Mouse (Mus musculus) heart, adult 2 months (tissue): ENCODE measurements around the gene Cetn2. TPM values are rescaled to one million over a fixed set of nuclear protein-coding genes. Genes with fewer than 3 reads are reported as not detected.

Experiments
- DNase-seq, 2 experiments: peaks; one replicate each; pipeline ENCODE4 v3.0.0; 2021
- H3K27ac ChIP-seq: fragments of 200-600 bp; 2 replicates; pipeline ENCODE4 v1.8.1; 2022
- H3K27me3 ChIP-seq: fragments of 200-500 bp; 2 replicates; pipeline ENCODE4 v1.6.1; 2012; ENCODE audit warnings: mild to moderate bottlenecking, low read length, inconsistent platforms, mixed read lengths; ENCODE audit not compliant: control insufficient read depth, insufficient read depth
- H3K36me3 ChIP-seq: fragments of 200-500 bp; 2 replicates; pipeline ENCODE4 v1.6.1; 2012; ENCODE audit warnings: low read length, inconsistent platforms; ENCODE audit not compliant: control insufficient read depth, insufficient read depth
- H3K4me1 ChIP-seq: fragments of 200-500 bp; 2 replicates; pipeline ENCODE4 v1.6.1; 2011; ENCODE audit warnings: low read length; ENCODE audit not compliant: control insufficient read depth, insufficient read depth
- H3K4me3 ChIP-seq: fragments of 200-600 bp; 2 replicates; pipeline ENCODE4 v1.8.1; 2022
- H3K79me2 ChIP-seq: fragments of 200-500 bp; replicated peaks from 2 replicates; pipeline ENCODE4 v1.6.1; 2012; ENCODE audit warnings: mild to moderate bottlenecking, inconsistent platforms, low read length, moderate library complexity, mixed read lengths; ENCODE audit not compliant: control insufficient read depth, insufficient read depth
- H3K9ac ChIP-seq: fragments of 200-500 bp; 2 replicates; pipeline ENCODE4 v1.6.1; 2012; ENCODE audit warnings: low read depth, mild to moderate bottlenecking, control low read depth, inconsistent platforms, low read length, mixed read lengths
- CTCF ChIP-seq: fragments of 200-600 bp; IDR thresholded peaks from 2 replicates; pipeline ENCODE4 v1.8.1; 2022; ENCODE audit warnings: antibody characterized with exemption, mild to moderate bottlenecking, moderate library complexity
- EP300 ChIP-seq: fragments of 200-500 bp; IDR thresholded peaks from 2 replicates; pipeline ENCODE4 v1.6.1; 2011; ENCODE audit warnings: low read depth, low read length, control low read depth; ENCODE audit not compliant: insufficient read depth
- POLR2A ChIP-seq: fragments of 200-500 bp; IDR thresholded peaks from 2 replicates; pipeline ENCODE4 v1.6.1; 2011; ENCODE audit warnings: mild to moderate bottlenecking, low read depth, low read length, control low read depth; ENCODE audit not compliant: insufficient read depth
- WGBS: fragments of 180-500 bp; shearing (Covaris S2); methylation state at CpG from one replicate; pipeline ENCODE4 v1.1.7; 2018; 5-methylcytosine and 5-hydroxymethylcytosine counted together
- intact Hi-C: fragments of 180-260 bp; cut with DNase I; formaldehyde crosslinking; loops from one replicate; pipeline ENCODE4 v1.15.1; 2025
- long read RNA-seq: library from polyadenylated mRNA; stranded (forward); transcript quantifications from one replicate; pipeline ENCODE4 v2.0.0, GENCODE M21; 2021
- polyA plus RNA-seq: library from polyadenylated mRNA; depleted of rRNA; stranded (reverse); fragments of >200 nt; gene quantifications from 2 replicates; pipeline ENCODE4 v1.2.3, GENCODE M21; 2012; rRNA removed
- total RNA-seq, 2 experiments: library from RNA; stranded (reverse); gene quantifications; 2 replicates each; pipeline ENCODE4 v1.2.3; 2021

The Cetn2 gene
- 10 to 100 TPM; 25.9 to 31.5 TPM for total RNA-seq
- 9.4 and 14.9 TPM in 2 replicates for polyA plus RNA-seq
- long read RNA-seq, transcript Cetn2-203 (5 exons, 1,286 nt), result major isoform, 35 of 41 reads
- long read RNA-seq, partial matches to known transcripts, result 3 of 41 reads
- long read RNA-seq, other reads (novel, unspliced or antisense), result 2 of 41 reads

DNA sequence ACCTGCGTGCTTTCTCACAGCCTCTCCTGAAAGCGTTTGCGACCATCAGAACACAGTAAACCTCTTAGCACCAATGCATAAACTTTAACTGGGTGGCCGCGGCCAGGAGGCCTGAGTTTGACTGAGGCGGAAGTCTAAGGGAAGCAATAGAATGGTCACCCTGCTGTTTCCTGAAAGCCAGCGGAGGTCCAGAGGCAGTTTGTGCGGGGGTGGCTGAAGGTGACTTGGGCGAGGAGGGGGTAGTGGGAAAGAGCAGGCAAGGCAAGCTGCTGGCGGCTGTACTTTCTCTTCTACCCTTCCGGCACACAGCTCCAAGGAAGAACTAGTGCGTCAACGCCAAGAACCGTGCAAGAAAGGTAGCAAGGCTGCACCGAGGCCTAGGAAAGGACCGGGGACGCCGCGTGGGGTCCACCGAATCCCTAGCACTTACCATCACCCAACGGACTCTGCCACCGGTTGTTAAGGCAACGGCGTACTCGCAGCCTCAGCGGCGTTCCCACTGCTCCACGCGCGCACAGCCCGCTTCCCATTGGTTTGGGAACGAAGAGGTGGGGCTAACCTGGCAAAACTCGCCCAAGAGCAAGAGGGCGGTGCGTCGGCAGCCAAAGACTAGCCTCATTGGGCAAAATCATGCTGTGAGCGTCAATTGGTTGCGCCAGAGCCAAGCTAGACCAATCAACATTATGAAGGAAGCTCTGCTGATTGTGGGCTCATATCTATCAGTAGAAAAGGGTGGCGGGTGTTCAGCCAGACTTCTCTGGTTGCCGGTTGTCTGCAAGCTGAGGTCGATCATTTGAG is at the start of gene Cetn2, which contains the start of gene Nsdhl:
Gene Cetn2 (minus strand): TSS at position 528 of the 798 bp plus-strand sequence.
Gene Nsdhl (plus strand): TSS at position 674 of the 798 bp plus-strand sequence.
- no peaks in the 10 kb centered on the region for H3K79me2 ChIP-seq
- H3K4me3 ChIP-seq, result peak within 1 kb of the TSS; percentile 67
- WGBS, result 14% methylated on average over 41 of the region's 41 CpGs
- intact Hi-C loops, result no loop called here
- TF ChIP-seq POLR2A (no peak; the same call in 1 of the 2 replicates), EP300 (no peak), CTCF (no peak)
- H3K4me1 ChIP-seq, result peaks cover 1% of the 10 kb centered on the region; the same call in 1 of the 2 replicates
- H3K27ac ChIP-seq, result peak within 1 kb of the TSS; percentile 48
- H3K36me3 ChIP-seq, result no peaks in the 10 kb centered on the region
- H3K27me3 ChIP-seq, result no peaks in the 10 kb centered on the region
- DNase-seq, result peak; percentile 83 to 91
- H3K9ac ChIP-seq, result peak within 1 kb of the TSS; percentile 64

DNA sequence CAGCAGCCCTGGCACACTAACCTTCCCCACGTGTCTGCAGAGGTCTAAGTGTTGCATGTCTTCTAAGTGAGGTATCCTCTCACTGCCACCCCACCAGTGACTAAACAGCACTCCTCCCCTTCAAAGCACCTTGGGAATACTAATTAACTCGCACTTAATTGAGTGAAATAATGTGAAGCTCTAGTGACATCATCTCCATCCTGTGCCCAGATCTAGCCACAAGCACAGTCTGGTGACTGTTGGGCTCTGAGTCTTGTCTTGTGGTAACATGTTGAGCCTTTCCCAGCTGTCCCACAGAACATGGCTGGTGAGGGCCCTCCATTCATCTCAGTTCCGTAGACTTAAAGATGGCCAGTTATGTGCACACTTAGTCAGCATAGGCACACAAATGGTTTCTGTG is 44.5 kb upstream of the Cetn2 start:
- Histone ChIP-seq H3K36me3 (no peaks in the 10 kb centered on the region), H3K4me3 (no peak overlapping the region), H3K79me2 (no peaks in the 10 kb centered on the region), H3K9ac (no peak overlapping the region), H3K4me1 (no peaks in the 10 kb centered on the region), H3K27ac (no peak overlapping the region), H3K27me3 (no peaks in the 10 kb centered on the region)
- 91% methylated on average over 3 of the region's 3 CpGs for WGBS
- TF ChIP-seq CTCF, result no peak
- TF ChIP-seq EP300, result no peak
- no peak for TF ChIP-seq POLR2A
- DNase-seq, result no peak
- intact Hi-C loops, result no loop called here

DNA sequence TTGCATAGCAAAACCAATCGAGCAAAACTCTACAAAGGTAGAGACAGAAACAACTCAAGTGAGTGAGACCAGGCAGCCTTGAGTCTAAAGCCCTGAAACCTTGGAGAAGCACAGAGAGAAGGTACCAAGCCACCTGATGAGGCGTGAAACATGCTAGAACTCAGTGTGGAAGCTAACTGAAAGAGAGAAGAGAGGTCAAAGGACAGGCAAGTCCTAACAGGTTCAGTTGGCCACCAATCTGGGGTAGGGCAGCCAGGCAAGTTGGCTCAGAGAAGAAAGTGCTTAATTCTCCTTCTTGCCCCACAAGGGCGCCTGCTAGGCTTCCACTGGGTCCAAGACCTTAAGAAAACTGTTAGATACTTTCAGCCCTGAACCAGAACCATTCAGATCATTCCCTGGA is 43.3 kb upstream of the Cetn2 start:
- TF ChIP-seq CTCF, result no peak
- TF ChIP-seq POLR2A, result no peak
- no peak for TF ChIP-seq EP300
- intact Hi-C loops, result no loop called here
- no peaks in the 10 kb centered on the region for H3K27me3 ChIP-seq
- no peaks in the 10 kb centered on the region for H3K79me2 ChIP-seq
- no peak overlapping the region for H3K27ac ChIP-seq
- H3K9ac ChIP-seq, result no peak overlapping the region
- no peak for DNase-seq
- no peak overlapping the region for H3K4me3 ChIP-seq
- 67% methylated on average over 3 of the region's 3 CpGs for WGBS
- no peaks in the 10 kb centered on the region for H3K4me1 ChIP-seq
- no peaks in the 10 kb centered on the region for H3K36me3 ChIP-seq

DNA sequence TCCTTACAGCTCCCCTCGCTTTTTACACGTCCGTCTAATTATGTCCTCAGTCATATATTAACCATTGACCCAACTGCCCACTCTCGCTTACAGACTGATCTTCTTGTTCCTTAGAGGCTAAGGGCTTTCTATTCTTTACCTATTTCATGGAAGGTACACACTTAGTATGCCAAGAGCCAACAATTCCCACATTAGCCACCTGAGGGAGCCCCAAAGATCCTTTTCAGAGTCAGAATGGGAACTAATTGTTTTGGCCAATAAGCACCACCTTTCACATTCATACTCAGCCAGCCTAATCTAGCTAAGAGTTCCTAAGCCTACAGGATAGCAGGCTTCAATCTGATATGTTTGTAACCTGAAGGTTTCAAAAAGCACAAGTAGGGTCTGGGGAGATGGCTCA is 42.2 kb upstream of the Cetn2 start:
- no peaks in the 10 kb centered on the region for H3K79me2 ChIP-seq
- H3K4me1 ChIP-seq, result no peaks in the 10 kb centered on the region
- no peak overlapping the region for H3K27ac ChIP-seq
- DNase-seq, result no peak
- no peaks in the 10 kb centered on the region for H3K27me3 ChIP-seq
- no peak overlapping the region for H3K9ac ChIP-seq
- peak; percentile 55 for TF ChIP-seq CTCF
- TF ChIP-seq EP300, result no peak
- H3K4me3 ChIP-seq, result no peak overlapping the region
- no peaks in the 10 kb centered on the region for H3K36me3 ChIP-seq
- 85% methylated on average over 4 of the region's 4 CpGs for WGBS
- intact Hi-C loops, result no loop called here

DNA sequence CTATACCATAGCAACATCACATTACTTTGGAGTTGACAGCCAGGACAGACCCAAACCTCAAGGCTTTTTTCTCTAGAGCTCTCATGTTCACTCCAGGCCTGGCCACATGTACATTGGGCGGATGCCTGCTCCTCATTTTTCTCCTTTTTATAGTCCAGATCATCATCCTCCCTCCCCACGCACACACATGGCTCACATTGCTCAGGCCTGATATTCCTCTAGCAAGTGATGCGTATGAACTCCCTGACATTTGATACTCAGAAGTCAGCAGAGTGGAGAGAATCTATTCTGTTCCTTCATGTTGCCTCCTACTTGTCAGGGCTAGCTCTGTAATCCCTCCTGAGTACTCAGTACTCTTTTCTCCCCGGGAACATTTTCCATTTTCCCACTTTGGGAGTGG is 38.3 kb upstream of the Cetn2 start:
- 89% methylated on average over 4 of the region's 4 CpGs for WGBS
- Histone ChIP-seq H3K79me2 (no peaks in the 10 kb centered on the region), H3K4me1 (no peaks in the 10 kb centered on the region), H3K36me3 (no peaks in the 10 kb centered on the region), H3K4me3 (no peak overlapping the region), H3K9ac (no peak overlapping the region), H3K27me3 (no peaks in the 10 kb centered on the region), H3K27ac (no peak overlapping the region)
- intact Hi-C loops, result no loop called here
- DNase-seq, result no peak
- TF ChIP-seq EP300 (no peak), CTCF (no peak), POLR2A (no peak)

DNA sequence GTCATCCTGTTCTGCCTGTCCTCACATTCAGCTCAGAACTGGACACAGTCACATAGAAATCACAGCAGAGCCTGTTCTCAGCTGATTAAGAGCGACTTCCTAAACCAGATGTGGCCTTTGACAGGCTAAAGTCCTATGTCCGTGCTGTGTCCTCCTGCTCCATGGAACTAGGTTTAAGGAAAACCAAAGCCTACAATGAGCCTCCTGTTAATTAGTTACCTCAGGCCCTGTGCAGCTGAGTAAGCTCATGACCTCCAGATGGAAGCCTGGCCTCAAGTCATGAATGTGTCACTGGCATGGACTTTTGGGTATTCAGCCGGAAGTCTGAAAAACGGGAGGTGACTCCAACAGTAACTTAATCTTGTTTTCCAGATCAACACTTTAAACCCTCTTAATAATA is 35.3 kb upstream of the Cetn2 start:
- Histone ChIP-seq H3K36me3 (no peaks in the 10 kb centered on the region), H3K4me1 (no peaks in the 10 kb centered on the region), H3K4me3 (no peak overlapping the region), H3K79me2 (no peaks in the 10 kb centered on the region), H3K27ac (no peak overlapping the region), H3K27me3 (no peaks in the 10 kb centered on the region), H3K9ac (no peak overlapping the region)
- 67% methylated on average over 4 of the region's 4 CpGs for WGBS
- DNase-seq, result no peak
- intact Hi-C loops, result no loop called here
- no peak for TF ChIP-seq POLR2A
